Mouse (Mus musculus) urinary bladder, postnatal 36 days (tissue): ENCODE data around the gene 4930404N11Rik.
A peak's percentile ranks its signal among the peaks of the same experiment; 100 is the strongest.

Experiments used
- DNase-seq, 2 experiments: peaks; one replicate each; pipeline ENCODE4 v3.0.0; 2022; ENCODE audit warnings: low spot score in 2 of 2, mixed read lengths in 1 of 2

The 4930404N11Rik gene

GRCm38 (mm10) chr10:81329194-81329975, 36.2 kb downstream of the 4930404N11Rik start:
- DNase-seq: no peak

- peak in 1 of 2 experiments; percentile 50 for DNase-seq
Observed at GRCm38 (mm10) chr10:81328386-81328785, 37.2 kb downstream of the 4930404N11Rik start, which contains the start of gene Tbxa2r. Tbxa2r (plus strand) TSS chr10:81328731.

DNA sequence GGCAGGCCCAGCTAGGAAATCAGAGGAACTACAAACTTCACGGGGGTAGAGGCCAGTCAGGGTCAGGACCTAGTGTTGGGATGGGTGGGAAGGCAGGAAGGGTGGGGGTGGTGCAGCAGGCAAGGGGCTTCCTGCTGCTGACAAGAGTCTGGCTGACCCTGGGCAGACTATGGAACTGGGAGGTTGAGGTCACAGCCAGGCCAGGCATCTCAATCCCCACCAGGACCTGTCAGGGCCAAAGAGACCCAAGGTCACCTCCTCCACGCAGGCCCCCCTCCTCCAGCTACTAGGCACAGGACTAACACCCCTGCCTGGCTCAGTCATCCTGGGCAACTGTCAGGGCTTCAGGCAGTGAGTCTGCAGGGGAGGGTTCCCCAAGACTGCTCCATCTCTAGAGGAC, 37.7 kb downstream of the 4930404N11Rik start:
- no peak for DNase-seq

- DNase-seq: no peak
Observed at GRCm38 (mm10) chr10:81326858-81327257, 38.8 kb downstream of the 4930404N11Rik start.

DNA sequence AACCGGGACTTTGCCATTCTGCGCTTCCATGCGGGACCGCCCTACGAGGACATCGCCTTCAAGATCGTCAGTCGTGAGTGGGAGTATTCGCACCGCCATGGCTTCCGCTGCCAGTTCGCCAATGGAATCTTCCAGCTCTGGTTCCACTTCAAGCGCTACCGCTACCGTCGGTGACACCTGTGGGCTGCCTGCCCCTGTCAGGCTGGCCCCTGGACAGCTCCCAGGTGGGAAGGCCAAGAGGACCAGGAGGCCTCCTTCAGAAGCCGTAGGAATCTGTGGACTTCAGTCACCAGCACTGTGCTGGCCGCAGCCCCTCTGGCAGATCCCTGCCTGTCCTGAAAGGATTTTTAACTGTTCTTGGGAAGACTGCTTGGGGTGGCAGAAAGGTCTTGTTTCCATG, 39.8 kb downstream of the 4930404N11Rik start:
- DNase-seq: no peak

DNA sequence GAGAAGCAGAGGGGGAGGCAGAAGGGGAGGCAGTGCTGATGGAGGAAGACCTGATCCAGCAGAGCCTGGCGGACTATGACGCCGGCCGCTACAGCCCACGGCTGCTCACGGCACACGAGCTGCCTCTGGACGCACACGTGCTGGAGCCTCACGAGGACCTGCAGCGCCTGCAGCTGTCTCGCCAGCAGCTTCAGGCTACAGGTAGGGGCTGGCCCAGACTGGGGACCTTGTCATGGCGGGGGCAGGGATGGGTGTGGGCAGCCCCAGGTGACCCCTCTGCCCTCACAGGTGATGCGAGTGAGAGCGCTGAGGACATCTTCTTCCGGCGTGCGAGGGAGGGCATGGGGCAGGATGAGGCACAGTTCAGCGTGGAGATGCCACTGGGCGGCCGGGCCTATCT, 40.4 kb downstream of the 4930404N11Rik start:
- no peak for DNase-seq

GRCm38 (mm10) chr10:81323791-81324530, 41.7 kb downstream of the 4930404N11Rik start:
- no peak for DNase-seq

GRCm38 (mm10) chr10:81323141-81323775, 42.4 kb downstream of the 4930404N11Rik start:
- no peak for DNase-seq

DNA sequence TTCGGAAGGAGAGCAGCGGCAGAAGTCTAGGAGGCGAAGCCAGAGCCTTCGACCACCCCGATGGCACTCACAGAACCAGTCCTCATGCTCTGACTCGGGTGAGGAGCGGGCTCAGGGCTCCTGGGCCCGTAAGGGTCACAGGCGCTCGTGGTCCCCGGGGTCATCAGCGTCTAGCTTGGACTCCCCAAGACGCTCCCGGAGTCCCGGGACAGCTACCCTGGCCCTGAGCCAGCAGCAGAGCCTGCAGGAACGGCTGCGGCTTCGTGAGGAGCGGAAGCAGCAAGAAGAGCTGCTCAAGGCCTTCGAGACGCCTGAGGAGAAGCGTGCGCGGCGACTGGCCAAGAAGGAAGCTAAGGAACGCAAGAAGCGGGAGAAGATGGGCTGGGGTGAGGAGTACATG, 43.2 kb downstream of the 4930404N11Rik start:
- DNase-seq: no peak

GRCm38 (mm10) chr10:81321436-81321835, 44.2 kb downstream of the 4930404N11Rik start:
- no peak for DNase-seq

- peak; percentile 98 to 100 for DNase-seq
Observed at GRCm38 (mm10) chr10:81320550-81321347, 44.9 kb downstream of the 4930404N11Rik start, which contains the start of gene Cactin. Cactin (plus strand) TSS chr10:81321103.

- peak in 1 of 2 experiments; percentile 34 for DNase-seq
Observed at GRCm38 (mm10) chr10:81319741-81320549, 45.7 kb downstream of the 4930404N11Rik start.

- DNase-seq: no peak
Observed at GRCm38 (mm10) chr10:81319330-81319699, 46.3 kb downstream of the 4930404N11Rik start.

- peak in 1 of 2 experiments; percentile 53 for DNase-seq
Observed at GRCm38 (mm10) chr10:81318589-81319329, 46.9 kb downstream of the 4930404N11Rik start.

- DNase-seq: peak; percentile 37 to 70
Observed at GRCm38 (mm10) chr10:81317273-81317672, 48.3 kb downstream of the 4930404N11Rik start.

- DNase-seq: no peak
Observed at GRCm38 (mm10) chr10:81316338-81317060, 49.1 kb downstream of the 4930404N11Rik start.

DNA sequence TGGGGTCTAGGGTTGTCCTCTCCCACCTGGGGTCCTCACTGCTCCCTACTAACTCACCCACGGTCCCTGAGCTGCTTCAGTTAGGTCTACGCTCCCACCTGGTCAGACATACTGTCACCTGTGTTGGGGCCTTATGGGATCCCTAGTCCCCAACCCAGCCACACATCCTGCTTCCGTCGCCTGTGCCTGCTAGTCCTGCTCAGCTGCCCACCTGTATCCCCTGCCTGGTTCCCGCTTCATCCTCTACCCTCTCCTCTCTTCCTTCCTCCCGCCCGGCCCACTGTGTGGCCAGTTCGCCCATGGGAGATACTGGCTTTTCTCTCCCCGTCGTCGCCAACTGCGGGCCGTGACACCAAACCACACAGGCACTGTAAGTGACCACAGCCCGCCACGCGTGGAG, 50.0 kb downstream of the 4930404N11Rik start:
- DNase-seq: no peak

GRCm38 (mm10) chr10:81314201-81314600, 51.4 kb downstream of the 4930404N11Rik start:
- no peak for DNase-seq

- no peak for DNase-seq
Observed at GRCm38 (mm10) chr10:81313581-81313980, 52.0 kb downstream of the 4930404N11Rik start.
